ENCODE assay signal across 10 mouse cellular contexts in genomic region chr5:112219398-112219797, GRCm38 (mm10). TPM values are rescaled to one million over a fixed set of nuclear protein-coding genes. Genes with fewer than 3 reads are reported as not detected.
DNase-seq lines count a peak whose midpoint lies in the region; ATAC-seq lines count a peak whose summit lies in the region.
"Had no signal": no experiment of that assay in that cellular context is flagged by ENCODE, and none has a peak within 500 bp of the region (broad histone marks: within the 10 kb centered on the region; RNA-seq: fewer than 3 reads in every experiment).

No protein-coding gene starts in this region.

- ATAC-seq in heart, embryonic 13.5 days (ENCODE audit: extremely low read depth, insufficient number of reproducible peaks, low FRiP score, low TSS enrichment), result peak; percentile 47; the same call in 1 of the 2 replicates
- no peak for ATAC-seq in neural tube, embryonic 12.5 days (ENCODE audit: low FRiP score, low read depth)
- no peak for ATAC-seq in neural tube, embryonic 15.5 days (ENCODE audit: low FRiP score)

- peaks cover 80% of the 10 kb centered on the region for H3K27me3 ChIP-seq in heart, embryonic 13.5 days (replicated peaks)
- no peaks in the 10 kb centered on the region for H3K27me3 ChIP-seq in neural tube, embryonic 12.5 days (replicated peaks)
- no peaks in the 10 kb centered on the region for H3K27me3 ChIP-seq in neural tube, embryonic 15.5 days (replicated peaks)

- H3K27ac ChIP-seq in heart, embryonic 13.5 days (replicated peaks), result peak overlapping the region; percentile 69
- 0 out of 2 replicates have a peak overlapping the region, but pooled peaks have one; percentile 5 for H3K27ac ChIP-seq in neural tube, embryonic 12.5 days
- no peak overlapping the region for H3K27ac ChIP-seq in neural tube, embryonic 15.5 days (replicated peaks)

- H3K4me1 ChIP-seq in heart, embryonic 13.5 days, result peaks cover 22% of the 10 kb centered on the region
- peaks cover 92% of the 10 kb centered on the region for H3K4me1 ChIP-seq in neural tube, embryonic 12.5 days
- peaks cover 75% of the 10 kb centered on the region for H3K4me1 ChIP-seq in neural tube, embryonic 15.5 days

- H3K4me3 ChIP-seq in heart, embryonic 13.5 days, result no peak overlapping the region
- no peak overlapping the region for H3K4me3 ChIP-seq in neural tube, embryonic 12.5 days
- H3K4me3 ChIP-seq in neural tube, embryonic 15.5 days (replicated peaks), result no peak overlapping the region

- H3K9ac ChIP-seq in heart, embryonic 13.5 days, result no peak overlapping the region
- 0 out of 2 replicates have a peak overlapping the region, but pooled peaks have one; percentile 23 for H3K9ac ChIP-seq in neural tube, embryonic 12.5 days
- H3K9ac ChIP-seq in neural tube, embryonic 15.5 days (replicated peaks), result no peak overlapping the region

- no peak overlapping the region for H3K4me2 ChIP-seq in heart, embryonic 13.5 days
- H3K4me2 ChIP-seq in neural tube, embryonic 12.5 days (replicated peaks), result 0 out of 2 replicates have a peak overlapping the region, but pooled peaks have one; percentile 1
- H3K4me2 ChIP-seq in neural tube, embryonic 15.5 days, result no peak overlapping the region

- DNase-seq in heart, postnatal 25 days (ENCODE audit: low spot score), result no peak
- DNase-seq in lung, postnatal 10 days, result peak; percentile 46
- DNase-seq in cerebellum, postnatal 10 days, result no peak
- no peak for DNase-seq in layer of hippocampus, postnatal 25 days (ENCODE audit: extremely low spot score in 1 of 2, low spot score in 1 of 2)
- DNase-seq in left cerebral cortex, postnatal 14 days (ENCODE audit: low spot score in 2 of 2), result no peak
- DNase-seq: adrenal gland, postnatal 25 days; cerebellum, adult 11-12 months had no signal

- WGBS in heart, embryonic 13.5 days, result 0% methylated on average over 1 of the region's 1 CpGs
- WGBS in neural tube, embryonic 12.5 days, result 8% methylated on average over 1 of the region's 1 CpGs
- 6% methylated on average over 1 of the region's 1 CpGs for WGBS in neural tube, embryonic 15.5 days

- no peaks in the 10 kb centered on the region for H3K9me3 ChIP-seq in heart, embryonic 13.5 days
- H3K9me3 ChIP-seq in neural tube, embryonic 12.5 days, result no peaks in the 10 kb centered on the region
- H3K9me3 ChIP-seq in neural tube, embryonic 15.5 days (replicated peaks), result no peaks in the 10 kb centered on the region

- intact Hi-C loops in heart, postnatal 25 days (cut with DNase I), result no loop called here
- intact Hi-C loops in left cerebral cortex, postnatal 14 days (cut with DNase I), result no loop called here

- H3K36me3 ChIP-seq in heart, embryonic 13.5 days, result no peaks in the 10 kb centered on the region
- H3K36me3 ChIP-seq in neural tube, embryonic 12.5 days, result peaks cover 64% of the 10 kb centered on the region
- peaks cover 61% of the 10 kb centered on the region for H3K36me3 ChIP-seq in neural tube, embryonic 15.5 days

RNA-seq across cellular contexts. Expression of gene Cryba4, which starts 32.9 kb away (rescaled TPM):
- 1.6 and 1.9 TPM in 2 replicates for polyA plus RNA-seq in heart, embryonic 13.5 days (2015; fragmentation: Nextera tagmentation; extraction: Ambion mirVana)
- 10 to 100 TPM in 1 of 2 experiments, 1 to 10 TPM in 1; 8.9 to 10.3 TPM for total RNA-seq in heart, postnatal 25 days (2021)
- polyA plus RNA-seq in neural tube, embryonic 12.5 days (2016; fragmentation: Nextera tagmentation; extraction: Ambion mirVana), result 2.4 and 3.0 TPM in 2 replicates
- 1.7 and 2.5 TPM in 2 replicates for polyA plus RNA-seq in neural tube, embryonic 15.5 days (2015; fragmentation: Nextera tagmentation; extraction: Ambion mirVana)
- total RNA-seq in layer of hippocampus, postnatal 25 days (2021), result 1 to 10 TPM; 1.1 to 1.2 TPM
- 1 to 10 TPM; 1.2 to 1.5 TPM for total RNA-seq in left cerebral cortex, postnatal 14 days (2021)

RNA-seq across cellular contexts. Expression of gene Crybb1, which starts 36.2 kb away (rescaled TPM):
- polyA plus RNA-seq in heart, embryonic 13.5 days (2015; fragmentation: Nextera tagmentation; extraction: Ambion mirVana), result 1.2 and 2.2 TPM in 2 replicates
- 1 to 10 TPM; 2.5 to 2.9 TPM for total RNA-seq in heart, postnatal 25 days (2021)
- polyA plus RNA-seq in neural tube, embryonic 12.5 days (2016; fragmentation: Nextera tagmentation; extraction: Ambion mirVana), result 2.9 and 3.1 TPM in 2 replicates
- 5.8 and 6.2 TPM in 2 replicates for polyA plus RNA-seq in neural tube, embryonic 15.5 days (2015; fragmentation: Nextera tagmentation; extraction: Ambion mirVana)
- 1 to 10 TPM; 7.4 to 7.9 TPM for total RNA-seq in layer of hippocampus, postnatal 25 days (2021)
- total RNA-seq in left cerebral cortex, postnatal 14 days (2021), result 10 to 100 TPM; 12.9 to 14.5 TPM

RNA-seq across cellular contexts. Expression of gene Tpst2, which starts 57.1 kb away (rescaled TPM):
- 36.8 and 37.5 TPM in 2 replicates for polyA plus RNA-seq in heart, embryonic 13.5 days (2015; fragmentation: Nextera tagmentation; extraction: Ambion mirVana)
- total RNA-seq in heart, postnatal 25 days (2021), result 10 to 100 TPM; 38.7 to 42.3 TPM
- 28.7 and 35.4 TPM in 2 replicates for polyA plus RNA-seq in neural tube, embryonic 12.5 days (2016; fragmentation: Nextera tagmentation; extraction: Ambion mirVana)
- polyA plus RNA-seq in neural tube, embryonic 15.5 days (2015; fragmentation: Nextera tagmentation; extraction: Ambion mirVana), result 31.4 and 40.2 TPM in 2 replicates
- total RNA-seq in layer of hippocampus, postnatal 25 days (2021), result 10 to 100 TPM; 45.9 to 46.2 TPM
- total RNA-seq in left cerebral cortex, postnatal 14 days (2021), result 10 to 100 TPM; 41.3 to 42.9 TPM
